25 mouse cellular contexts compared by ENCODE assay signal in genomic region chr9:52077692-52078091, GRCm38 (mm10).
"Had no signal": no experiment of that assay in that cellular context is flagged by ENCODE, and none has a peak within 500 bp of the region (broad histone marks: within the 10 kb centered on the region; RNA-seq: fewer than 3 reads in every experiment).

No protein-coding gene starts in this region.

- H3K9me3 ChIP-seq: embryonic facial prominence, embryonic 10.5 days; embryonic facial prominence, embryonic 12.5 days; embryonic facial prominence, embryonic 13.5 days; embryonic facial prominence, embryonic 15.5 days; forebrain, embryonic 10.5 days; forebrain, embryonic 12.5 days; forebrain, embryonic 13.5 days; forebrain, embryonic 15.5 days; heart, embryonic 10.5 days had no signal

- DNase-seq: cerebellum, adult 9-11 months; cerebellum, postnatal 10 days; cerebellum, postnatal 14 days; cerebellum, postnatal 25 days; cerebellum, postnatal 36 days; embryo, embryonic 11 days; forebrain, postnatal 0 days; gastrocnemius, adult 2 months; gastrocnemius, postnatal 10 days; gastrocnemius, postnatal 14 days; gastrocnemius, postnatal 25 days; gastrocnemius, postnatal 36 days; heart, adult 11 months; heart, adult 18-20 months; heart, adult 2 months had no signal

- H3K27ac ChIP-seq: embryonic facial prominence, embryonic 10.5 days; embryonic facial prominence, embryonic 12.5 days; embryonic facial prominence, embryonic 13.5 days; embryonic facial prominence, embryonic 15.5 days; forebrain, embryonic 10.5 days; forebrain, embryonic 12.5 days; forebrain, embryonic 13.5 days; forebrain, embryonic 15.5 days; gastrocnemius, adult 2 months; heart, adult 2 months; heart, embryonic 10.5 days had no signal

- H3K4me3 ChIP-seq: embryonic facial prominence, embryonic 10.5 days; embryonic facial prominence, embryonic 12.5 days; embryonic facial prominence, embryonic 13.5 days; embryonic facial prominence, embryonic 15.5 days; erythroblast, embryonic 14.5 days; forebrain, embryonic 10.5 days; forebrain, embryonic 12.5 days; forebrain, embryonic 13.5 days; forebrain, embryonic 15.5 days; gastrocnemius, adult 2 months; heart, adult 2 months; heart, embryonic 10.5 days had no signal

- H3K27me3 ChIP-seq: embryonic facial prominence, embryonic 12.5 days; embryonic facial prominence, embryonic 13.5 days; embryonic facial prominence, embryonic 15.5 days; forebrain, embryonic 12.5 days; forebrain, embryonic 13.5 days; forebrain, embryonic 15.5 days had no signal

- H3K9ac ChIP-seq: embryonic facial prominence, embryonic 12.5 days; embryonic facial prominence, embryonic 13.5 days; embryonic facial prominence, embryonic 15.5 days; forebrain, embryonic 12.5 days; forebrain, embryonic 13.5 days; forebrain, embryonic 15.5 days; forebrain, postnatal 0 days had no signal

- H3K4me2 ChIP-seq: embryonic facial prominence, embryonic 12.5 days; embryonic facial prominence, embryonic 13.5 days; embryonic facial prominence, embryonic 15.5 days; forebrain, embryonic 12.5 days; forebrain, embryonic 13.5 days; forebrain, embryonic 15.5 days had no signal

- H3K4me1 ChIP-seq: embryonic facial prominence, embryonic 10.5 days; embryonic facial prominence, embryonic 12.5 days; embryonic facial prominence, embryonic 13.5 days; embryonic facial prominence, embryonic 15.5 days; forebrain, embryonic 10.5 days; forebrain, embryonic 12.5 days; forebrain, embryonic 13.5 days; forebrain, embryonic 15.5 days; heart, embryonic 10.5 days had no signal
